Mouse (Mus musculus): Measurements from ENCODE around the gene Magee1.
A peak's percentile ranks its signal among the peaks of the same experiment; 100 is the strongest.
"Not testable (repeated sequence)": the region's sequence is repeated elsewhere in the genome, so short reads cannot be mapped to it uniquely, and the experiment has no call there.

The Magee1 gene

DNA sequence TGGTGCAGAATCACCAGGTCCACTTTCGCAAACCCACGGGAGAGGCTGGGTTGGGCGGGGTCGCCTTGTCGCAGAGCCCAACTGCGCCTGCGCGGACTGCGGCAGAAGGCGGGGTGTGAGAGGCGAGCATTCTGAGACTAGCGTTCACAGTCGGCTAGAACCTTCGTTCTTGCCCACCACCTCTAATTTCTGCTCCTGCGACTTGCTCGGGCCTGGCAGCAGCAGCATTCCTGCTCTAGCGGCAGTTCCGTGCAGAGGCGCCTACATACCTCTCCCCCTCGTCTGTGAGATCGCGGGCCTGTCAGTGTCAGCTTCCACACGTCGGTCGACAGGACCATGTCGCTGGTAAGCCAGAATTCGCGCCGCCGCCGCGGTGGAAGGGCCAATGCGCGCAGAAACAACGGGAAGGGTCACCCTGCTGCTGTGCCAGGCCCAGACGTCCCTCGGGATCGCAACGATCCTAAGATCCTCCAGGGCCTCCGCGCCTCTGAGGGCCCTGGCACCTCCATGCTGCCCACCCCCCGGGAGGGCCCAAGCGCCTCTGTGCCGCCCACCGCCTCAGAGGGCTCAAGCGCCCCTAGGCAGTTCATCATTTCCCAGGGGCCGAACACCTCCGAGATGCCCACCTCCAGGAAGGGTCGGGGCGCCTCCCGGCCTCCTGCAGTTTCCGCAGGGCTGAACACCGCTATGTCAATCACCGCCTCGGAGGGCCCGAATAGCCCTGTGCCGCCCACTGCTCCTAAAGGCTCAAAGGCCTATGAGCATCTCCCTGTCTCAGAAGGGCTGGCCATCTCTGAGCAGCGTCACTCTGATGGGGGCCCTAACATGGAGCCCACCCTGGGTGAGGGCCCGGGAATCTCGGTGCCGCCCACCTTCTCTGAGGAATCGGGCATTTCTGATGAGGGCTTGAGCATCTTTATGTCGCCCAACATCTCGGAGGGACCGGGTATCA, at the start of gene Magee1:
TSS of gene Magee1 (plus strand) at position 104 of the 952 bp plus-strand sequence.
- peak; percentile 54 for DNase-seq

DNA sequence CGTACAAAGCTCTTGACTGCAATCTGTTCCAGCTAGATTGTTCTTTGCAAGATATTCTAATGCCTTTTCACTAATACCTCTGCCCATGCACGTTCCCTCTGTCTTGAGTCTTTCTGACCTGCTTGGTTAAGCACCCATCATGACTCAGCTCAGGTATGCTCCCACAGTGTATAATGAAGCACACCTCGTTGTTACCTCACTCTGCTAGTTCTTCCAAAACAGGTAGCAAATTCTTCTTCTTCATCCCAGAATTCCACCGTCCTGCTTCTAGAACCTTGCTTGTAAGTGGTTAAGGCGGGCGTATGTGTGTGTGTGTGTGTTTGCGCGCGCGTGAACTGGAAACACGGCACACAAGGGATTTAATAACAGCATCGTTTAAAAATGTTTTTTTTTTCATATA, 41.0 kb upstream of the Magee1 start:
- DNase-seq: no peak

DNA sequence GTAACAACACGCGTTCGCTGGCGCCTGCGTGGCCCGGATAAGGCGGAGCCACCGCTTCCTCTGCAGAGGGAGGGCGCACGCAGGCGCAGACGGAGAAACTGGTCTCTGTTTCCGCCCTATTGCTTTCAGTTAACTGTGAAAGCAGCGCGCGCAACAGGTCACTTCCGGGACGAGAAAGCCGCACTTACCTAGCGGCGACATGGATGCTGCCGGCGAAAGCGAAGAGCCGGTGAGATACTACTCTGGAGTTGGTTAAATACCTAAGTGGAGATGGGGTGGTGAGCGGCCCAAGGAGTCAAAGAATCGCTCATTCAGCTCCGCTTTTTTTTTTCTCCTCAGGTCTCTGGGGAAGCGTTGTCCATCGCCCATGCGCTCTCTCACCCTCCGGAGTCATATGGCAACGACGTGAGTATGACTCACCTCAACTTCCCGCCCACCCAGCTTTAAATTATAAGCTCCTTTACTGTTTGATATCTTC, 40.5 kb upstream of the Magee1 start, which contains the start of gene Pbdc1:
TSS of gene Pbdc1 (plus strand) at position 142 of the 478 bp plus-strand sequence.
- peak; percentile 95 for DNase-seq

DNA sequence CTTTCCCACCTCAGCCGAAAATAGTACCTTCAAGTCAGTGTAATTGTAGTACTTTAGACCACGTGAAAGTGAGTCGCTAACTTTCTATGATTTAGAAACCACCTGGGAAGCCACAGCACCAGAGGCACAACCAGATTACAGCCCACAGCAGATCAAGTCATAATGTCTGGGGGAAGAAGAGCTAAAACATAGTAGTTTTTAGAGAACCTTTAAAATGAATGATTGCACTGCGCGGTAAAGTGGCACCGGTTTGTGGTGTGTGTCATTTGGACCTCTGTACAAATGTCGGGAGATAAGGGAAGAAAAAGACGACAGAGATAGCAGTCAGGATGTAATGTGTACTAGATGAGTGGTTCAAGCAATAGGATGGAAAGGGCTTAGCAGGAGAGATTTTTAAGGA, 40.1 kb upstream of the Magee1 start:
- DNase-seq: no peak

DNA sequence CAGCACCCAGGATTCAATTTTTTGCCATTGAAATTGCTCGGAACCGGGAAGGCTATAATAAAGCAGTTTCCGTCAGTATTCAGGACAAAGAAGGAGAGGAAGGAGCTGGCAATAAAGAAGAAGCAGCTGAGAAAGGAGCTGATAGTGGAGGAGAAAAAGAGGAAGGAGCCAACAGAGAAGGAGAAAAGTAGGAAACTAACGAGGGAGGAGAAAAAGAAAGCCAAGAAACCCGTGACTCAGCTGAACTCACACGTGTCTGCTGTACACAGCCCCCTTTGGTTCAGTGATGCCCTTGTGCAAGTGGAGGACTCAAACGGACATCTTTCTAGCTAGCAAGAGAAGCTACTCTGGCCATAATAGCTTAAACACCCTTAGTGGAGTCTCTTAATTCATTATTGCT, 37.2 kb upstream of the Magee1 start:
- DNase-seq: not testable (repeated sequence)

DNA sequence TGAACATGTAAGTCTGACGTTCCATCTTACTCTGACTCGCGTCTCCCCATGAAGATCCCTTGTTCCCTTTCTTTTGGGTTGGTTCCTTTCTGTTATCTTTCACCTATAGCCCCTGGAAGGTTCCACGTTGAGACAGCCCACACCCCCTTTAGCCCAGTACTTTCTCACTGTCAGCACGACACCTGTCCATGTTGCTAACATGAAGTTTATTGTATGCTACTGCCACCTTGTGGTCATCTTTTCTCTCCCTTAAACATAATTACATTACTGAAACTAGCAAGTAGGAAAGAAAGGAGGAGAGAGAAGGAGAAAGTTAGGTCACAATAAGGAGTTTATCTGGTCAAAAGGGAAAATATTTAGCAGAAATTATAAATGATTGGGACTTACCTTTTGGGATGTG, 16.0 kb upstream of the Magee1 start:
- DNase-seq: no peak

DNA sequence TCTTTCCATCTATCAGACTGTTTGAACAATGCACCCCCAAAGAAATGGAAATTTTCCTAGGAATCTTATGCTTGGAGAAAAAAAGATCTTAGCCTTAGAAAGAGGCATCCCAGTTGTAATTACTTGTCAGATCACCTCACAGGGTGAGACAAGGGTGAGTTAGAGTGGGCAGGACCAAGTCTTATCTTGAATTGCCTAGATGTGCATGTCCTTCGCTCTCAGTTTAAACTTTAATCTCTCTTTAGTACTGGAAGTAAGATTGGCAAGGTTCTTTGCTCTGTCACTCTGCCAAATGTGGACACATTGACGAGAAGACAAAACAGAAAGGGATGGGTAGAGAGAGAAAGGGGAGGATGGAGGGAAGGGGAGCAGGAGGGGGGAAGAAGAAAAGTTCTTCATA, 5.2 kb upstream of the Magee1 start:
- DNase-seq: no peak

DNA sequence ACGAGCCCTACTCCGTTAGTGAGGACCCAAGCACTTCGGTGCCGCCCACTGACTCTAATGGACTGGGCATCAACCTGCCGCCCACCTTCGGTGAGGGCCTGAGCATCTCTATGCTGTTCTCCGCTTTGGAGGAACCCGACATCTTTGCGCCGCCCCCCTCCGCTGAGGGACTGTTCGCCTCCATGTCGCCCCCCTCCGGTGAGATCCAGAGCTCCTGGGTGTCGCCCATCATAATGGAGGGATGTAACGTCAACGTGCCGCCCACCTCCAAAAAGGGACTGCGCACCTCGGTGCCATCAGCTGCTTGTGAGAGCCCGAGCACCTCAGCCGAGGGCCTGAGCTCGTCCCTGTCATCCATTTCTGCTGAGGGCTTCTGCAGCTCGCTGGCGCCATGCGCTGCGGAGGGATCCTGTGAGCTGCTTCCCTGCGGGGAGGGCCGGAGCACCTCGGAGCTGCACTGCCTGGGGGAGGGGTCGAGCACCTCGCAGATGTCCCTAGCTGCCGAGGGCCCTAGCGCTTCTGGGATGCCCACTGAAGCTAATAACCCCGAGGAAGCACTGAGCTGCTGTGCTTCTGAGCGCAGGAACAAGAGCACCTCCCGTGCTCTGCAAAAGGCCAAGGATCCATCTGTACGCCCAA, 1.2 kb downstream of the Magee1 start:
- DNase-seq: peak; percentile 25

DNA sequence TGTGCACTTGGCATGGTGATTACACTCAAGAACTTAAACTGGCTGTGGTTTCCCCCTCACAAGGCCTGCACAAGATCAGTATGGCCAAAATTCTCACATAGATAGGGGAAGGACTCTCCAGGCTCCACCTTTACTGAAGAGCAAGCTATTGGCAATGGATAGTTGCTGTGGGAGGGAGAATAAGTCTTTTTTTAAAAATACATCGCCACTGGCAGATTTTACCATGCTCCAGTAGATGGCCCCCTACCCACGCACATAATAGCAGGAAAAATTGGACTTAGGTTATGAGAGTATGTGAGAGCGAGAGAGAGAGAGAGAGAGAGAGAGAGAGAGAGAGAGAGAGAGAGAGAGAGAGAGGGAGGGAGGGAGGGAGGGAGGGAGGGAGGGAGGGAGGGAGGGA, 4.7 kb downstream of the Magee1 start:
- no peak for DNase-seq

DNA sequence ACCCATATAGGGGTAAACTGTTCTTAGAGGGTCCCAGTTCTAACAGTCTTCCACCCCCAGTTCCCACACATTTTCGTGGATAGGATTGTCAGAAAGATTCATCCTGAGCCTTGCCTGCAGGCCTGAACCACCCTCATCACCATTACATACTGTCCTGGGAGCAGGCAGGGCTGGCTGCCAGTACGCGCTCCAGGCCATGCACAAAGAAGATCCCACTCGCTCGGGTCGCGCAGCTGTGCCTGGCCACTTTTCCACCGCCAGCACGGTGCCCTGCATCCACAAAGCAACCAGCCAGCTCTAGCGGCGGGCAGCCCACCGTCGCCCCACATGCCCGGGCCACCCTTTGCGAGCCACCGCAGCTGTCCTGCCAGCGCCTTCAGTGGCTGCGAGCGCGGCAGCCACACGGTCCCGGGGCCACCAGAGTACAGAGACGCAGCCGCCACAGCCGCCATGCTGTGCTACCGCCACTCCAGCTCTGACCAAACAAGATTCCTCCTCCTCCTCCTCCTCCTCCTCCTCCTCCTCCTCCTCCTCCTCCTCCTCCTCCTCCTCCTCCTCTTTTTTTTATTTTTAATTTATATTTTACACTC, 31.8 kb downstream of the Magee1 start:
- no peak for DNase-seq

DNA sequence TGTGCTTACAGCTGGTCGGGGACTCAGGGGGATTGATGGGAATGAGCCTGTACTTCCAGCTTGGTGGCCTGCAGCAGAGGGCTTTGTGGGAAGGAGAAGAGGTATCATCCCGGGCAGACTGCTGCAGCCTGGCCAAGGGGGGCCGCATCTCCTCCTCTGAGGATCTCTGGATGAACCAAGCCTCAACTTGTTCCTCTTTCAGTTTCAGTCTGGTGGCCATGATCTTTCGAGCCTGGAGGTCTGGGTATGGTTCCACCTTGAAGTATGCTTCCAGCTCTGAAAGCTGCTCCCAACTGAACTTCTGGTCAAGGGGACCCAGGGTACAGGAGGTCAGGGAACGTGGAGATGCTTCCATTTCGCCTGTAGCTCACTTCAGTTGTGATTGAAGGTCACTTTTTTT, 44.8 kb downstream of the Magee1 start:
- DNase-seq: not testable (repeated sequence)

DNA sequence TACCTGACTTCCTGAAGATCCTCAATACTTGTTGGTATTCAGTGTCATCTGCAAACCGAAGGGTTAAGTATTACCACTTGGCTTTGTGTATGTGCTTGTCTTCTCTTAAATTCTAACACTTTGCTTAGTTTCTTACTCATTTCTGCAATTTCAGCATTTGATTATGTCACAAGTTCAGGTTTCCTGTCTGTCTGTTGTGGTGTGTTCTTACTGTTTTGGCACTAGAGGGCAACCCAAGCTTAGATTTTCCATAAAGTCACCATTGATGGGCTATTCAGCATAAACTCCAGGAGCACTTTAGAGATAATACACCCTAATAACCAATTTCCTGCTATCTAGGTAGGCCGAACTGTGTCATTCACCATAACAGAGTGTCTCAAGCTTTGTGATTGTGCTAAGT, 47.0 kb downstream of the Magee1 start:
- no peak for DNase-seq
